Mouse (Mus musculus) gastrocnemius, postnatal 25 days (tissue): Measurements from ENCODE around the gene Lactb. TPM values are rescaled to one million over a fixed set of nuclear protein-coding genes. Genes with fewer than 3 reads are reported as not detected.
"Not testable (repeated sequence)": the region's sequence is repeated elsewhere in the genome, so short reads cannot be mapped to it uniquely, and the experiment has no call there.

Source experiments
- DNase-seq: peaks from one replicate; pipeline ENCODE4 v3.0.0; 2022
- total RNA-seq, 2 experiments: library from RNA; stranded (reverse); gene quantifications; 1 replicate in 1 of 2; 2 replicates in 1 of 2; pipeline ENCODE4 v1.2.3; 2021

Lactb gene
- total RNA-seq, 2 experiments from 2014 or later = 17.8 to 19.5 TPM

GRCm38 (mm10) chr9:66920488-66921279 lies 54.6 kb downstream of the Lactb start:
- no peak for DNase-seq

- DNase-seq = peak; percentile 11
Observed at GRCm38 (mm10) chr9:66919981-66920380, 55.3 kb downstream of the Lactb start.

GRCm38 (mm10) chr9:66919382-66919971 lies 55.8 kb downstream of the Lactb start, which contains the start of gene Rab8b:
TSS of gene Rab8b (minus strand) at chr9:66919687.
- peak; percentile 97 for DNase-seq

GRCm38 (mm10) chr9:66918672-66919330 lies 56.5 kb downstream of the Lactb start:
- DNase-seq = no peak

GRCm38 (mm10) chr9:66917892-66918255 lies 57.4 kb downstream of the Lactb start:
- DNase-seq = no peak

GRCm38 (mm10) chr9:66917216-66917891 lies 57.9 kb downstream of the Lactb start:
- no peak for DNase-seq

- DNase-seq = no peak
Observed at GRCm38 (mm10) chr9:66915869-66916785, 59.2 kb downstream of the Lactb start.

- no peak for DNase-seq
Observed at GRCm38 (mm10) chr9:66915401-66915800, 59.9 kb downstream of the Lactb start.

GRCm38 (mm10) chr9:66914540-66914939 lies 60.7 kb downstream of the Lactb start:
- no peak for DNase-seq

GRCm38 (mm10) chr9:66913254-66913934 lies 61.9 kb downstream of the Lactb start:
- DNase-seq = not testable (repeated sequence)

GRCm38 (mm10) chr9:66912304-66912703 lies 63.0 kb downstream of the Lactb start:
- DNase-seq = no peak

GRCm38 (mm10) chr9:66910677-66911076 lies 64.6 kb downstream of the Lactb start:
- no peak for DNase-seq

GRCm38 (mm10) chr9:66909922-66910321 lies 65.4 kb downstream of the Lactb start:
- DNase-seq = no peak

- DNase-seq = no peak
Observed at GRCm38 (mm10) chr9:66907746-66908397, 67.4 kb downstream of the Lactb start.

- DNase-seq = no peak
Observed at GRCm38 (mm10) chr9:66907126-66907525, 68.2 kb downstream of the Lactb start.

GRCm38 (mm10) chr9:66905990-66906389 lies 69.3 kb downstream of the Lactb start:
- DNase-seq = no peak
